Mouse (Mus musculus): ENCODE results near the gene Tcf19.

The Tcf19 gene

DNA sequence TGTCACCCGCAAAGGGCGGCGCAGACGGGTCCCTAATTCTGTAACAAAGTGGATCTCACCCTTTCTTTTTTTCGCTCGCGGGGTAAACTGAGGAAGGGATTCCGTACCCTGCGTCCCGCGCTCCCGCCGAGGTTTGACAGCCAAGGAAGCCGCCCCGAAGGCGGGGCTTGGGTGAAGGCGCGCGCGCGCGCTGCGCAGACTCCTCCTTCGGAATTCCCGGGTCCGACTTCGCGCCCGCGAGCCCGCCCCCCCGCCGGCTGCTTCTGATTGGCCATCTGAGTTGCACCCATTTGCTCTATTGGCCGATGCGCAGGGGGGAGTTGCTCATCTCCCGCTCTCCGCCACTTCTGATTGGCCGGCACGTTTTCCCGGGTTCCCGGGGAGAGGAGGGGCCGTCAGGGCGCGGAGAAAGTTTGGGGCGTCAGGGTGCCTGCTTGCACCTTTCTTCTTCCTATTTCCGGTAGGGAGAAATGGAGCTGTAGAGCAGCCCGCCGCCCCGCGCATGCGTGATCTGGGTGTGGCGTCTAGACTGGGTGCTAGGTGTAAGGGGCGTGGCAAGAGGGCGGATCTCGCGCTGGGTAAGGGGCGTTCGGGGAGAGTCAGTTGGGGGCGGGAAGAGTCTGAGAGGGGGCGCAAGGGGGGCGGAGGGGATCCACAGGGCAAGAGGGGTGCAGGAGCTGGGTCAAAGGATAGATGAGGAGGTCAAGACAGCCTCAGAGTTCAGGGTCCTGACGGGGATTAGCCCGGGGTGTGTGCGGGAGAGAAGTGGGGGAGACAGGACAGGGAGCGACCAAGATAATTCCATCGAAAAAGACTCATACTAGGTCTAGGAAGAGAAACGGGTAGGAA is at the start of gene Tcf19, which contains the start of gene Cchcr1:
Gene Tcf19, minus strand, starts transcription at position 173 of the 849 bp plus-strand sequence.
Gene Cchcr1, plus strand, starts transcription at position 449 of the 849 bp plus-strand sequence.
- DNase-seq (ENCODE audit: low read depth, low spot score) = peak; percentile 98

DNA sequence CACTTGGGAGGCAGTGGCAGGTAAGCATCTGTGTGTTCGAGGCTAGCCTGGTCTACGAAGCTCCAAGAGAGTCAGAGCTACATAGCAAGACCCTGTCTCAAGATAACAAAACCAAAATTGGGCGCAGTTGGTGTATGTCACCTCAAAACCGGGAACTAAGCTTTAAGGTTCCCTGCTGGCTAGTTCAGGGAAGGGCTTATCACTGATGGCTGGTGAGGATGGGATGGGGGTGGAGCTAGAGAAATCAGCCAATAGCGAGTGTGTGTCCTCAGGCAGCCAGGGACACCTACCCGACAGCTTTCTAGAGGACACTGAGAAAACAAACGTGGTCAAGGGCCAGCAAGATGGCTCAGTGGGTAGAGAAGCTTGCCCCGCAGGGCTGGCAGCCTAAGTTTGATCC is 41.6 kb upstream of the Tcf19 start:
- no peak for DNase-seq (ENCODE audit: low read depth, low spot score)

DNA sequence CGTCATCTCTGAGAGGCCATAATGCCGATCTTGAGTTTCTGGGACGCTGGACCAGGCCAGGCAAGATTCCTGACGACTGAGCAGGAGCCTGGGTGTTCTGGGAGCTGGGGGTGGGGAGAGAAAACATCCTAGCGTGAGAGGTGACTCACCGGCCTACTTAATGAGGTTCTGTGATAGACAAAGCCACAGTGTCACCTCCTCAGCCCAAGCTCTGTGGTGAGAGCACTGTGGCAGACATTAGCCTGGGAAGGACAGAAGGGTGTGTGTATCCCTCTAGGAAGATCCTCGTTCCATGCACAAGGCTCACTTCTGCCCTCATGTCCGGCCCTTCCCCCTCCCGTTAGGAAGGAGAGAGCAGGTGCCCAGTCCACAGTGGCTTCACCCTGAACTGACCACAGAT is 40.7 kb upstream of the Tcf19 start:
- no peak for DNase-seq (ENCODE audit: low read depth, low spot score)

DNA sequence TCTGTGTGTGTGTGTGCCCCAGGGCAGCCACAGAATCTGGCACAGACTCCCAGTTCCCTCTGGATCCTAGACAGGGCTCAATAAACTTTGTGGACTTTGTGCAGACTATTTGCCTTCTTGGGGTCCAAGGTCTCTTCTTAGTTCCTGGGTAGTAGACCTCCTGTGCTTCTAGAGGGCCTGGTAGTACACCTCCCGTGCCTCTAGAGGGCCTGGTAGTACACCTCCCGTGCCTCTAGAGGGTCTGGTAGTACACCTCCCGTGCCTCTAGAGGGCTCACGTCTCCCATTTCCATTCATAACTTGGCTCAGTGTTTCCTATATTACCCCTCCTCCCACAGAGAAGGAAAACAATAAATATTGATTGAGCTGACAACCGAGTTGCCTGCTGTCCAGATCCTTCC is 40.2 kb upstream of the Tcf19 start:
- peak; percentile 78 for DNase-seq (ENCODE audit: low read depth, low spot score)

DNA sequence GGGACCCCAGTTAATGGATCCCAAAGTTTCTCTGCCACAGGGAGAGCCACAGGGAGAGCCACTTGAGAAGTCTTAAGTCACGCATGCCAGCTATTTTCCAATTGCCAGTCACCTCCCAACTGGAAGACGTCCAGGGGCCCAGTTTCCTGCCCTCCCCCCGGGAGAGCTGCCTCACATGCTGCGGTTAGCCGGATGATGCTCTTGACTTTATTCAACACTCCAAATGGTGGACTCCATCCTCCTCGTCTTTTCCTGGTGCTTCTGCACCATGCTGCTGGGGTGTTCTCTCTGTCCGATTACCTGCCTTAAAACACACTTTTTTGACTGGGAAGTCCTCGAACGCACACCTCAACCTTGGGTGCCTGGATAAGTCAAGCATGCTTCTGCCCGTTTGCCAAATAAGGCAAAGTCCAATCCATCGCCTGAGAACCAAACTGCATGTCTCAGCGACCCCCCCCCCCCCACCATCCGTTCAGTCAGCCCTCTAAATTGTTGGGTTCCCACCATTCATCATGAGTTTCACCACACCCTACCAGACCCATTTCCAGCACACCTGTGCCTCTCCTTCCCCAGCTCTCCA is 39.7 kb upstream of the Tcf19 start:
- DNase-seq (ENCODE audit: low read depth, low spot score) = no peak

DNA sequence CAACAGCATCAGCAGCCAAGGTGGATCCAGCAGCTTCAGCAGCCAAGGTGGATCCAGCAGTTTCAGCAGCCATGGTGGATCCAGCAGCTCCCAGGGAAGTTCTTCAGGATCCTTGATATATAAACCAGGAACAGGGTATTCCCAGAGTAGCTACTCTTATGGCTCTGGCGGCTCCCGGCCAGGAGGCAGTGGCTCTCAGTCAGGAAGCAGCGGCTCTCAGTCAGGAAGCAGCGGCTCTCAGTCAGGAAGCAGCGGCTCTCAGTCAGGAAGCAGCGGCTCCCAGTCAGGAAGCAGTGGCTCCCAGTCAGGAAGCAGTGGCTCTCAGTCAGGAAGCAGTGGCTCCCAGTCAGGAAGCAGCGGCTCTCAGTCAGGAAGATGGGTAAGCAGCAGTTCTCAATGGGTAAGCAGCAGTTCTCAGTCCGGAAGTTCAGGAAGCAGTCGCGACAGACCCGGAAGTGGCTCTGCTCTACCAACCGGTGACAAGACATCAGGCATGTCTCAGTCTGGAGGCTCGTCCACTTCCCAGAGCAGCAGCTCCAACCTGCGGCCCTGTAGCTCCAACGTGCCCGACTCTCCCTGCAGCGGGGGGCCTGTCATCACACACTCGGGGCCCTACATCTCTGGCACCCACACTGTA is 38.3 kb upstream of the Tcf19 start:
- no peak for DNase-seq (ENCODE audit: low read depth, low spot score)

DNA sequence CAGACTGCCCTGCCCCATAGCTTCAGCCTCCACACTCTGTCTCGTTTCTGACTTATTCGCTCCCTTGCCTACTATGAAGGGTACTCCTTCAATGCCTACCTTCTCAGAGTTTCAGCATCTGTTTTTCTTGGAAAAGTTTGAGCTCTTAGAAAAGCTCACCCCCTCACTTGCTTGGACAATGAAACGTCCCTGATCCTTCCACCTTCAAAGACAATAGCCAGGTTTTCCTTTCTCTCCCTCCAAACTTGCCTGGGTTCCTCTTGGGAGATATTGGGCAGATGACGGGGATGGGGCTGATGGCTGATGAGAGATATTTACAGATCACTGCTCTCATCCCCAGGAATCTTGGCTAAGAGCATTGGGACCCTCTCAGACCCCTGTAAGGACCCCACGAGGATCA is 37.7 kb upstream of the Tcf19 start:
- no peak for DNase-seq (ENCODE audit: low read depth, low spot score)

DNA sequence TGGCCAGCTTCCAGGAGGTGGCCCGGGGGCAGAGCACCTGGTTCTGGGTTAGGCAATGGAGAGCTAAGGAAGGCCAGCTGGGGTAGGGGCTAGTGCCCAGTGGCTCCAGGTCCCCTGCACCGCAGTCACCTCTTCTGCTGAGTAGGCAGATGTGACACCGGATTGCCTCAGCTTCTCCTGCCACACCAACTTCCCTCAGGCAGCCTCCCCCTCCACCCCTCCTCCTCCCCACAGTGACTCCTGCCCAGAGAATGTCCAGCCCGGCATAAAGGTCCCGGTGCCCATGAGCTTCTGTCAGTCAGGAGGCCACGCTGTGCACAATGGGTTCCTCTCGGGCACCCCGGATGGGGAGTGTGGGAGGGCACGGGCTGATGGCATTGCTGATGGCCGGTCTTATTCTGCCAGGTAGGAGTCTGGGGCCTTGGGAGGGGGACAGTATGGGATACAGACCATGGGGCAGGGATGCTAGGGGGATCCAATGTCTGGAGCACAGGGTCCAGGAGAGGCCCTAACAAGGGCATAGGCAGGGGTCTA is 35.3 kb upstream of the Tcf19 start, which contains the start of gene Cdsn:
Gene Cdsn, plus strand, starts transcription at position 248 of the 534 bp plus-strand sequence.
- no peak for DNase-seq (ENCODE audit: low read depth, low spot score)

DNA sequence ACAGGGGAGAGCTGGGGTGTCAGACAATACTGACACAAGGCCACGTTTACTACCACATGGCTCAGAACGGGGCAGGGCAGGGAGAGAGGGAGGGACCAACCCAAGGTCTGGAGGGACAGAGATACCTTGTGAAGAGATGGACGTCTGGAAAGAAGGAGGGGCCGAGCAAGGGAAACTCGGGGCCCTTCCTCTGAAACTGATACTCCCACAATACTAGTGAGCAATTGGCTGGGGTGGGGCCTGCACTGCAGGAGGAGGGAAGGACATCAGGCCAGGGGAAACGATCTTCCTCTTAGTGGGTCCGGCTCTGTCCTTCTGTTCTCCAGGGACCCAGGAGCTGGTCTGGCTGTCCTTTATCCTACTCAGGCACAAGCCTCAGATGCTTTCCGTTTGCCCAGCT is 34.2 kb upstream of the Tcf19 start:
- no peak for DNase-seq (ENCODE audit: low read depth, low spot score)

DNA sequence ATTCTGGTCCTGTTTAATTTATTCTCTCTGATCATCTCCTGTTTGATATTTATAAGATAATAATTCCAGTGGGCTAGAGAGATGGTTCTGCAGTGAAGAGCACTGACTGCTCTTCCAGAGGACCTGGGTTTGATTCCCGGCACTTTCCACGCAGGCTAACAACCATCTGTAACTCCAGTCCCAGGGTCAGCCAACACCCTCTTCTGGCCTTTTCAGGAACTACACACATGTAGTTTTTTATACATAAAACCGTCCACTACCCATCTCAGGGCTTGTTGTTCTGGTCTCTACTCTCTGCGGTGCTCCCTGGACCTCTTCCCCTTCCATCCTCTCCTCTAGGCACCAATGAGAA is 33.5 kb upstream of the Tcf19 start:
- DNase-seq (ENCODE audit: low read depth, low spot score) = peak; percentile 44

DNA sequence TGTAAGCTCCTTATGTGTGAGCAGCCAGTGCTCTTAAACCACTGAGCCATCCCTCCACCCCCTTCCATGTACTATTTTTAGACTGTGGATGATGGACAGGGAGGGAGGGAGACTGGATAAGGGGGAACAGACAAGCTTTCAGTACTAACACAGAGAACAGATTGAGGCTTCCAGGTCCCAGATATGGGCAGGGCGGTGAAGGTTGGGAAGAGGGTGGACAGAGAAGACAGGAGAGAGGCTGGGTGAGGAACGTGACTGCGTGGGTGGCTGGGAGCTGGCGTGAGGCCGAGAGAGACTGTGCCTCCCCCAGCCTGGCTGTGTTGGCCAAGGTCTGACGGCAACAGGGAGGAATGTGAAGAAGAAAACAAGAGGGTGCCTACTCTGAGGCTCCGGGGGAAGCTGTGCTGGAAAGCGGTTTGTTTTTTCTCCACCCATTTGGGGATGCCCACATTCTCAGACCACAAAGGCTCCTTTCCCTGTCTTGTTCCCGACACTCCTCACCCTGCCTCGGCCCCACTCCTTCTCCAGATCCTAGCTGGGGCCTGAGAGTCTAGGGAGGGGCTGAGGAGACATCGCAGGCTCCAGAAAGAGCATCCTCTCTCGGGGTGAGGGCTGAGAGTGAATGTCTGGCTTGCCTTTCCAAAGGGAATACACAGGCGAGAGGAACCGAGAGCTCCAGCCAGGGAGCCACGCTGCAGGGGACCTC is 33.0 kb upstream of the Tcf19 start:
- DNase-seq (ENCODE audit: low read depth, low spot score) = no peak

DNA sequence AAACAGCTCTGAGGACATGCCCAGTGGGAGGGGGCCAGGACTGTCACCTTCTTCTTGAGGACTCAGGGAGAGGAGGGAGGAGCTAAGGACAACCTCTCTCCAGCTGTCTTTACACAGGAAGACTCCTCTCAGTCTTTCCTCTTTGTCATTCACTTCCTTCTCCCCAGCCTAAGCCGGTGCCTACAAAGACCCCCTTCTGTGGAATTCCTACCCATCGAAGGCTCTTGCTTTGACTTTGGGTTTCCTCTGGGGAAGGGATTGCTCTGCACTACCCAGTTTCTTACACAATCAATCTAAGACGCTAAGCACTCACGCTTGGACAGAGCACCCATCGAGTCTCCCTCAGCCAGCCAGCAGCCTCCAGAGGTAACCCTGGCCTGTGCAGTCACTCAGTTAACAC is 32.0 kb upstream of the Tcf19 start:
- DNase-seq (ENCODE audit: low read depth, low spot score) = peak; percentile 57

DNA sequence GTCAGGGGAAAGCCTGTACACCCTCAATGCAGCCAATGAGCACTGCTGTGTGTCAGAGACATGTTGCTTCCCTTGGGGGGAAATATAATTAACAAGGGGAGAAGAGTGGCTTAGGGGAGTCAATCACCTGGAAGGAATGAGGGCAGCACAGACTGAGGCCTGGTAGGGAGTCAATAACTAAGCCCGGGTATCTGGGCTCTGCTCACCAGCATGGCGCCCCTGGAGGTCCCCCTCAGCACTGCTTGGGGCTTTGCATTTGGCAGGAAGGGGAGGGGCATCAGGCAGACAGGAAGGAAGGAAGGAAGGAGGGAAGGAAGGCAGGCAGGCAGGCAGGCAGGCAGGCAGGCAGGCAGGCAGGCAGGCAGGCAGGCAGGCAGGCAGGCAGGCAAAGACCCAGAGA is 30.8 kb upstream of the Tcf19 start:
- DNase-seq (ENCODE audit: low read depth, low spot score) = peak; percentile 90

DNA sequence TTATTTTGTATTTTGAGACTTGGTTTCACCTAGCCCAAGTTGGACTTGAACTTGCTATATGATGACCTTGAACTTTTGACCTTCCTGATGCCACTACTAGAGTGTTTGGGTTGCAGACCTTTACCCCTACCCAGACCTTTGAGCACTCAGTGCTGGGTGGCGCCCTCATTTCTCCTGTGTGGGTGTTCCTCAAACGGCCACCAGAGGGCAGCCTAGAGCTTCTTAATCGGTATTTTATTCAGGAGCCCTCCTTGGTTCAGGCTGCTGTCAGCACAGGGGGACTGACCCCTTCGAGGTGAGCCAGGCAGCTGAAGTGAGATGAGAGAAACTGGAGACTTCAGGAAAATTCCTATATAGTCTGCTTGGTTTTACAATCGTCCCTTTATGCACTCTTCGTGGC is 28.1 kb upstream of the Tcf19 start:
- DNase-seq (ENCODE audit: low read depth, low spot score) = peak; percentile 89

DNA sequence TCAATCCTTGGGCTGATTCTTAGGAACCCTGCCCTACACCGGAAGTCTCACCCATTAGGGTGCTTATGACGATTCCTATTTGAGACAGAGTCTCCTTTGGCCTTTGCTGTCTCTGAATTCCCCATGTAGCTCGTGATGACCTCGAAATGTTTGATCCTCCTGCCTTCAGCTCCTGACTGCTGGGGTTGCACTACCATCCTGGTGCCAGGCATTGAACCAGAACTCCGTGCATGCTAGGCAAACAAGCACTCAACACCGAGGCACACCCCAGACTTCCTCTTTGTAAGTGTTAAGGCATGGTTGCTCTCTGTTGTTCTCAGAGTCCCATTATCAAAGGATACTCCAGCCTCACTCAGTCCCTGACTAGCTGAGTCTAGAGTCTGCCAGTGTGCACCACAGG is 27.4 kb upstream of the Tcf19 start:
- no peak for DNase-seq (ENCODE audit: low read depth, low spot score)

DNA sequence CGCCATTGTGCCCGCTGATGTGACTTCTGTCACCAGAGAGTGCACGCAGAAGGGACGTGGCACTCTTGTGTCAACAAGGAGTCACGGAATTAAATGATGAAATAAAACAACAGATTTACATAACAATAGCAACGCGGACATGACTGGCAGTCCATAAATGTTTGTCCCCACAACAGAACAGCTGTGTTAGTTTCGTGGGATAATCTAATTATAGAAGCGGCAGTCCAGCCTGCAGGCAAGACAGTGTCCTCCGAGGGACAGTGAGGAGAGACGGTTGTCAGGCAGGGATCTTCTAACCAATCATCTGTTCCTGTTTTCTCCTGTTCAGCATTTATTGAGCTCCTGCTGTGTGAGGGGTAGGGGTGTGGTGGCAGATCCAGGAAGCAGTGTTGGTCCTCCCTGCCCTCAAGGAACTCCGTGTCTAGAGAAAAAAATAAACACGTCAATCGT is 26.8 kb upstream of the Tcf19 start:
- DNase-seq (ENCODE audit: low read depth, low spot score) = peak; percentile 65

DNA sequence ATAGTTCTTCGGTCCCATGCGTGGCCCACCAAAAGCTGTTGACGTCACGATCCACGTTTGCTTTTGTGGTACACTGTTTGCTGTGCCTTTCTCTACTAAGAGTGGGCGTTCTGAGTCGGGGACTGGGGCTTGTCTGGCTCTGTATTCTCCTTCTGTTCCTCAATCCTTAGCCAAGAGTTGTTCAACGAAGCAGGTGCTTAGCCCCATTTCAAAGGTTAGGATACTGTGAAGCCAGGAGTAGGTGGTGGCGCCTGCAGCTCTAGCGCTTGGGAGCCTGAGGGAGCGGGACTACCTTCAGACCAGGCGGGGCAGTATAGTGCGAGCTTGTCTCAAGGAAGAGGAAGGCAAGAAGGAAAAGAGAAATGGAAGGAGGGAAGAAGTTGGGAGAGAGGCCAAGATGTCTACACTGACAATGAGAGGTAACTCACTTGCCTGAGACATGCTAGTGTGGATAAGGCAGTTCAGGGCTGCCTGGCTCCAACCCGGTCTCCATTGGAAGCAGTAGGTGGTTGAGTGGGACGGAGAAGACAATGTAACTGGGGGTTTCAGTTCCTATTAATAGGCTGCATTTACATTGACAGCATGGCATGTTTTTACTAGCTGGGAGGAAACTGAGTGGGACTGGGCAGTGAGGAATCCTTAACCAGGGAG is 26.3 kb upstream of the Tcf19 start:
- DNase-seq (ENCODE audit: low read depth, low spot score) = peak; percentile 88

DNA sequence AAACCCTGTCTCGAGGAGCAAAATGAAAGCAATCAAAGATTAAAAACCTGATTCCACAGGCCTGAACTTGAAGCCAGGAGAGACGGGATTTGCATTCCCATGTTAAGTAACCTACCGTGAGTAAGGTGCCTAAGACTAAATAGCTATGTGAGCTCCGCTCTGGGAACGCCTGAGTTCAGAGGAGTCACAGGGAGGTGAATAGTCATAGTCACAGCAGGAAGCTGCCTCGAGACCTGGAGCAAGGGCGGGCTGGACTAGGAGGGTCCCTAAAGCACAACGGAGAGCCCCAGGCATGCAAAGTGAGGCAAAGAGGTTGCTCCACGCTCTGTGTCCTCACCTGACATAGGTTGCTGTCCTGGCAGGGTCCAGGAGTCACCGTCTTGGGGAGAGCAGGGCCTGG is 22.9 kb upstream of the Tcf19 start:
- peak; percentile 80 for DNase-seq (ENCODE audit: low read depth, low spot score)

DNA sequence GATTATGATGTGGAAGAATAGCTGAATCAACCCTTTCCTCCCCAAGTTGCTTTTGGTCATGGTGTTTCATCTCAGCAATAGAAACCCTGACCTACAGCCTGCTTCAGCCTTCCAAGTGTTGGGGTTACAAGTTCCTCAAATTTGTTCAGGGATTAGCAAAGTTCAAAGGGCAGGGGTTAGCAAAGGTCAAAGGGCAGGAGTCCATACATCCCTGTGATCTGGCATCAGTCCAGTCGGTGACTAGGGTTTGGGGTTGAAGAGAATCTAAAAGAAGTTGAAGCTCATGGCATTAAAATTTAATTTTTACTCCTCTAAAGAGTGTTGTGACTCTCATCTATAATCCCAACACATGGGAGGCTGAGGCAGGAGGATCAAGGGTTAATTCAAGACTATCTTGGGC is 21.9 kb upstream of the Tcf19 start:
- no peak for DNase-seq (ENCODE audit: low read depth, low spot score)

DNA sequence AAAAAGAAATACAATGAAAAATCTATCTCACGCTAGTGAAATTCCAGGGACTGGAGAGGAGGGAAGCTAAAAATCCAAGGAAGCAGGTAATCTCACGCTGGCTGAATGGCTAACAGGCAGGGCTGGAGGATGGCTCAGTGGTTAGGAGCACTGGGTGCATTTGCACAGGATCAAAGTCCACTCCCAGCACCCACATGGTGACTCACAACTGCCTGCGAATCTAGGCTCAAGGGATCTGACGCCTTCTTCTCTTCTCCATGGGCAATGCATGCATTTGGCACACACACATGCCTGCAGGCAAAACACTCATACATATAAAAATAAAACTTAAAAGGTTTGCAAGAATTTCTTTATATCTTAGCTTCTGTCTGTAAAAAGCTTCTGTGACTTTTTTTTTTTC is 20.8 kb upstream of the Tcf19 start:
- no peak for DNase-seq (ENCODE audit: low read depth, low spot score)

DNA sequence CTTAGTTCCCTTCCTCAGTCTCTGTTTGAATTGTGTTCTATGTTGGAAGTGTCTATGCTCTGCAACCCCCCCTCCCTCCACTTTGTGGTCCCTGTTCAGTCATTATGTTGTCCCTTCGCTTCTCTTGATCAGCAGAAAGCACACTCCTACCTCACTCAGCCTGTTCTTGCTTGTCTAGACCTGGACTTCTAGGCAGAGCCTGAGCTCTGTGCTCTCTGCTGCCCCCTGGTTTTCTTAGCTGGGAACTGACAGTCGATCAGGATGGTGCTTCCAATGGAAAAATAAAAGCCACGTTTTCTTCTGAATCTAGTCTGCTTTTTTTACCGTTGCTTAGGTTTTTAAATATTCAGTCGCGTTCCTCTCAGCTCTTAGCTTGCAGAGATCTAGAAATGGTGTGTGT is 17.7 kb upstream of the Tcf19 start:
- DNase-seq (ENCODE audit: low read depth, low spot score) = peak; percentile 90

All from ES-CJ7 (cell line).